Mouse (Mus musculus): ENCODE results near the gene Dbi.

Gene Dbi

DNA sequence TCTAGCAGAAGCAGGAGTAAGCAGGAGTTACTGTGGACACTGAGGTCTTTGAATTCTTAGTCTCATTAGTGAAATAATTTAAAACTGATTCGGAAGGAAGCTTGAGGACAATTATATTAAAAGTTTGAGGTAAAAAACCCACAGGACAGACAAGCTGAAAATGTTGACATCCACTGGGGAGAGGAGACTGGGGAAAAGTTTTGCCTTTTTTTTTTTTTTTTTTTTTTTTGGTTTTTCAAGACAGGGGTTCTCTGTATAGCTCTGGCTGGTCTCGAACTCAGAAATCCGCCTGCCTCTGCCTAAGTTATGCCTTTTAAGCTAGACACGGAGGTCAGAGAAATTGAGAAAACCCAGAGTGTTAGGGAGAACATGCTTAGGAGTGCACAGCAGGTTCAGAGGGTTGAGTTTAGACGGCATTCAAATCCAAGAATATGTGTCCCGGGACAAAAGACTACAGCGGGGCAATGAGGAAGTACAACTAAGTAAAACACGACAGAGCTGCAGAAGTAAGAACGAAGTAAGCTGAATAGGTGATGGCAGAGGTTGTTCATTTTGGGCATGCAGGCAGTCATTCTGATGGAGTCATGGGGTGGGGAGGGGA lies 1.2 kb upstream of the Dbi start:
- DNase-seq, result no peak

GRCm38 (mm10) chr1:120120141-120120968 lies 523 bp downstream of the Dbi start:
- peak; percentile 54 to 56 for DNase-seq

- DNase-seq, result no peak
These were observed 1.5 kb downstream of the Dbi start for GRCm38 (mm10) chr1:120119389-120119788.

- no peak for DNase-seq
These were observed 2.0 kb downstream of the Dbi start for GRCm38 (mm10) chr1:120118854-120119253.

DNA sequence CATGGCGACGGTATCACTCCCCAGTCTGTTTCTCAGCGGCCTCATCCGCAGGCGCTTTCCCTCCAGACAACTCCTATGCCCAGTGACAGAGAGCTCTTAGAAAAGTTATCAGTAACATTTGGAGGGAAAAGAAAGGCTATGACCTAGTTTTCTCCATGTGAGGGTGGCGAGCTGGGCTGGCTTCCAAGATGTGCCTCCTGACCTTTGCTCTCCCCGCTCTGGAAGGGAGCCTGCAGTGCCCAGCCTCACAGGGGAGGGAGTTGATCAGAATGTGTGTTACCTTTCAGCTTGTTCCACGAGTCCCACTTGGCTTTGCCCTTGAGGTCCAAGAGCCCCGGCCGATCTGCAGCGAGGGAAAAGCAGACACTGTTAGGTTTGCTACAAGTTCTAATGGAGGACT lies 4.8 kb downstream of the Dbi start:
- peak in 1 of 2 experiments; percentile 42 for DNase-seq

- DNase-seq, result no peak
These were observed 5.2 kb downstream of the Dbi start for GRCm38 (mm10) chr1:120115671-120116081.

DNA sequence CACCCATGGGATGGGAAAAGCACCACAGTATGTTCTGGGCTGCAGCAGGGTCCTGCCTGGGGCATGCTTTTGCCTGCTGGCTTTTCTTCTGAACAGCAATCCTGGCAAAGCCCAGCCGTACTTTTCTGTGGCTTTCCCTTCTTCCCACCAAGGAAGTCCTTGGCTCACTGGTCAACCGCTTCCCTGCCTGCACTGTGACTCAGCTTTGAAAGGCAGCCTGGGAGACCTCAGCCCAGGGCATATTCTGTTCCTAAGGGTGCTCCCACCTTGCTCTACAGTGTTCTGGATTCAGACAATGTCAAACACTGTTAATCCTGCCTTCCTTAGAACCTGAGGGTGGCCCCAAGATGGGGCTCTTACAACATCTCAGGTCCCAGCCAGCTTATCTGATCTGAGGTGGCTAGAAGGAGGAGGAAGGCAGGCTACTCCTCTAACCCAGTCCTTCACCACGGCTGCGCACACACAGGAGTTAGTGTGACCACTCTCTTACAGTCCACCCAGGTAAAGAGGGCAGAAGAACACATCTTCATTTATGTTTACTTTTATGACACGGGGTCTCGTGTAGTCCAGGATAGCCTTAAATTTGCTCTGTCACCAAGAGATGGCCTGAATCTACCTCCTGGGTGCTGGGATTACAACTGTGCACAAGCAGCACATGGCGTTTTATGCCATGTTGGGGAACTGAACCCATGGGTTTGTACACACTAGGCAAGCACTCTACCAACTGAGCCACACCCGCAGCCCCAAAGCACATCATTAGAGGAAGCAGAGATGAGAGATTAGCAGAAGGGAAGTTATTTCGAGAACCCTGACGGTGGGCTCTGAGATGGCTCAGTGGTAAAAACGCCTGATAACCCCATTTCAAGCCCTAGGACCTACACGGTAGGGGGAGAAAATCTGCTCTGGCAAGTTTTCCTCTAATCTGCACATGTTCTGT lies 8.4 kb downstream of the Dbi start:
- no peak for DNase-seq

GRCm38 (mm10) chr1:120111766-120112165 lies 9.1 kb downstream of the Dbi start:
- DNase-seq, result no peak

GRCm38 (mm10) chr1:120109741-120110432 lies 11.0 kb downstream of the Dbi start:
- DNase-seq, result no peak

DNA sequence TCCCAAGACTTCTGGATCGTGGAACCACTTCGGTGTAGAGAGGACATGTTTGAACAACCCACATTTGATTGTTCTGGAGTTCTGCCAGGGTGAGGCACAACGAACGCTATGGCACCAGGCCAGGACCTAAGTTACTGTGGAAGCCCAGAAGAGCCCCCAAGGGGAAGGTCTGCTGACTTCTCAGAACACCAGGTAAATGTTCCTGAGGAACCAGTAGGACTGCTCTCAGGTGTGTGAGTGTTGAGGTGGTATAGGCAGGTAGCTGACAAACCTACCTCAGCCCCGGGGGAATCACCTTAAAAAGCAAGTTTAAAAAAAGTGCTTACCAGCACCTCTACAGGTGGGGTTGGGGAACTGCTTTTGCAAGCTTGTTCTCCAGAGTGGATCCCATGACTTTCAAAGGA lies 15.3 kb downstream of the Dbi start:
- peak; percentile 75 to 86 for DNase-seq

DNA sequence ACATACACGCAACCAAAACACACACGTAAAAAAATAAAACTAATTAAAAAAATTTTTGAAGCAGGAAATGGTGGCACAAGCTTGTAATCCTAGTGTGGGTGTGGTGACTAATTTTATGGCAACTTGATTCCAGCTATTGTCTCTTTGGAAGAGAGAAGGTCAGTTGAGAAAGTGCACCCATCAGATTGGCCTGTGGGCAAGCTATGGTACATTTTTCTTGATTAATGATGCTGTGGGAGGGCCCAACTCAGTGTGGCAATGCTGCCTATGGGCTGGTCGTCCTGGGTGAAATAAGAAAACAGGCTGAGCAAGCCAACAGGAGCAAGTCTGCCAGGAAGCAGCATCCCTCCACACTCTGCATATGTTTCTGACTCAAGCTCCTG lies 19.7 kb downstream of the Dbi start:
- DNase-seq, result no peak

DNA sequence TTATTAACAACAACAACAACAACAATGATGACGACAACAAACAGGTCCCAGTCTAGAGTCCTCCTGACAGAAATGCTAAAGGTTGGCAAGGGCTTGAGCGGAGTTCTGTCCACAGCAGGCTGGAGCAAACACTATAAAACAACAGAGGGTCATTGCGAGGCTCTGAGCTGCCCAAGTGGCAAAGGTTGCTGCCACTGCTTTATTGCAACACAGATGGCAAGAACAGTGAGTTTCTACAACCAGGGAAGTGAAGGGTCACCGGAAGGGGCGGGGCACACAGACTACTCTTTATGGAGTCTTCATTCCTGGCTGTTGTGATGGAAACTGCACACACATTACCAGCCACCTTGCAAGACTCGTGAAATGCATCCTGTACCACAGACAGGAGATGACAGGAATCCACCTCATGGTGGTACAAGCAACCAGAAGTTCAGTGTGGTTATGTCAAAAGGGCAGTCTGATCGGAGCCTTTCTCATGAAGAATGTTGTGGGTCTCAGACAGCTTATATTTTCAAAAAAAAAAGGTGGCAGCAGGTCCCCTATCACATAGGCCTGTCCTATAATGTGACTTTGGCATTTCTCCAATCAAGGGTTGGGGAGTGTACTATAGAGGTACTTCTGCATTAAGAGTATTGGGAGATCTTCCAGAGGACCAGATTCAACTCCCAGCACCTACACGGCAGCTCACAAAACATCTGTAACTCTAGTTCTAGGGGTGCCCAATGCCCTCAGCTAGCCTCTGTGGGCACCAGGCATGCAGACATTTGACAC lies 20.2 kb downstream of the Dbi start:
- peak; percentile 50 to 54 for DNase-seq

DNA sequence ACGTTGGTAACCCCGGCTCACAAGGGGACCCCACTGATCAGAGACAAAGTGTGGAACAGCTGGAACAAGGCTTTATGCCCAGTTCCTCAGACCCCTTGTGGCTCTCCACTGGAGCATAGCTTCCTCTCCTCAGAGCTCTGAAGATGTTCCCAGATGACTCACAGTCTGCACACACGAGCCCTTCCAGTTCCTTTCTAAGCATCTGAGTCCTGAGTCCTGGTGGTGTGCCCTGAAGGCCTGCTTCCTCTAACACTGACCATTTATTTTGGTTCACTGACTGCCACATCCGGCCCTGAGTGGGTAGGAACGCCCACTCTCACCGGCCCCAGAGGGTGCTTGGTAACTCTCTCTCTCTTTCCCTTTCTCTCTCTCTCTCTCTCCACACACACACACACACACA lies 21.4 kb downstream of the Dbi start:
- peak; percentile 52 to 65 for DNase-seq

GRCm38 (mm10) chr1:120098327-120098726 lies 22.6 kb downstream of the Dbi start:
- peak; percentile 53 to 77 for DNase-seq

- DNase-seq, result no peak
These were observed 26.0 kb downstream of the Dbi start for GRCm38 (mm10) chr1:120094920-120095319.

- peak; percentile 87 to 92 for DNase-seq
These were observed 27.3 kb downstream of the Dbi start for GRCm38 (mm10) chr1:120093482-120094134.

DNA sequence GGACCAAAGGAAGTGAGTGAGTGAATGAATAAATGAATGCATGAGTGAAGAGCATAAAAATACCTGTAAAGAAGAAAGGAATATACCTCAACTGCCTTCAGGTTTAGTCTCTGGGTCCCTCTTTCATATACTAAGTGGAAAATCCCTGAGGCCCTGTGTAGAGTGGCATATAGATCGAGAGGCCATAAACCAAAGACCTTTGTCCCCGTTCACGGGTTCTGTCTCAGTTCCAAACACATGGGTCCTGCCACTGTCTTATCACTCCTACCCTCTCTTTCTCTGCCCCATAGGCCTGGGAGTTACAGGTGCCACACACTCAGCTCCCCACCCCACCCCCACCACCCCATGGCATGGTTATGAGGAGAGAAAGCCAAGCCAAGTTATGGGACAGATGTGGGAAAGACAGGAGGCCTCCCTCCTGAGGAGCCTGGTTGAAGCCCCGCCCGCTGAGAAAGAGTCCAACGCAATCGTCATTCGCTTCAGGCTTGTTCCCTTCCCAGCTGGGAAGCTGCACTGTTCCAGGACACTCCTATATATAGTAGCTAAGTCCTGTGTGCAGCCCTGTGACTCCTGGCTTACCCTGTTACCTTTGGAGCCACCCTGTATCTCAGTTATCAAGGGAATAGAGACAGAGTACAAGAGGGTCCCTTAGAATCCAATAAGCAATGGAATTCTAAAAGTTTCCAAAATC lies 29.9 kb downstream of the Dbi start:
- DNase-seq, result no peak

GRCm38 (mm10) chr1:120089180-120089579 lies 31.7 kb downstream of the Dbi start:
- DNase-seq, result no peak

- no peak for DNase-seq
These were observed 34.2 kb downstream of the Dbi start for GRCm38 (mm10) chr1:120086644-120087043.

DNA sequence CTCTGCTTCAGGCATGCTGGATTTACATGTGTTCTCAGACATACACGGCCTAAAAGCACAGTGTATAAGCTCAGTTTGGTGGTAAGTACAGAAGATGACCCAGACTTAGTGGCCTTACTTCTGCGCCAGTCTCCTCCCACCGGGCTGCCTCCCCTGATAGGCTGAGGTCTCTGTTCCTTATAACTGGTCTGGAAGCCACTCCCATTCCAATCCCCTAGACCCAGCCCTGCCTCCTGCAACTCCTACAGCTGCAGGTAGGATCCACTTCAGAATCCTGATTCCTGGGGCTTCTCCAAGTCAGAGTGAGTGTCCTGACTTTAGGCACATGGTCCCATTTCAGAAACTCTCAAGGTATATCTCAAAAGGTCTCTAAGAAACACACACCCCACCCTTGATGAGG lies 35.2 kb downstream of the Dbi start:
- DNase-seq, result no peak

Data from lung, postnatal 4 days (tissue).